Mouse (Mus musculus) frontal cortex, postnatal 36 days (tissue): ENCODE data around the gene Ube2o.

Experiments
- DNase-seq, 2 experiments: peaks; one replicate each; pipeline ENCODE4 v3.0.0; 2022; ENCODE audit warnings: low spot score in 2 of 2

Gene Ube2o

DNA sequence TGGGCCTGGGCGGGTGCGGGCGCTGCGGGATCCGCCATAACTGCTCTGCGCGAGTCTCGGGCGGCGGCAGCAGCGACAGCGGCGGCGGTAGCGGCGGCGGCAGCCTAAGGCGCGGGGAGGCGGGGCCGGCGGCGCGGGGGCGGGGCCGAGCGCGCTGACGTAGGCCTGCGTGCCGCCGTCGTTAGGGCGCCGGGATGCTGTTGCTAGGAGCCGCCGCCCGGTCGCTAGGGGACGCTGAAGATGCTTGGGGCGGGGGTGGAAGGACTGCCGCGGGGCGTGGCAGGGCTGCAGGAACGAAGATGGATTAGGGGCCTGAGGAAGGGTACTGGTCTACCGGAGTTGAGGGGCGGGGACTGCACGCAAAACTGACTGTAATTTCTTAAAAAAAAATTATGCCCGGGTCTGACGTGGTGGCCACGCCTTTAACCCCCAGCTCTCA, at the start of gene Ube2o:
TSS of gene Ube2o (minus strand) at position 72 of the 439 bp plus-strand sequence.
- peak; percentile 82 to 86 for DNase-seq

DNA sequence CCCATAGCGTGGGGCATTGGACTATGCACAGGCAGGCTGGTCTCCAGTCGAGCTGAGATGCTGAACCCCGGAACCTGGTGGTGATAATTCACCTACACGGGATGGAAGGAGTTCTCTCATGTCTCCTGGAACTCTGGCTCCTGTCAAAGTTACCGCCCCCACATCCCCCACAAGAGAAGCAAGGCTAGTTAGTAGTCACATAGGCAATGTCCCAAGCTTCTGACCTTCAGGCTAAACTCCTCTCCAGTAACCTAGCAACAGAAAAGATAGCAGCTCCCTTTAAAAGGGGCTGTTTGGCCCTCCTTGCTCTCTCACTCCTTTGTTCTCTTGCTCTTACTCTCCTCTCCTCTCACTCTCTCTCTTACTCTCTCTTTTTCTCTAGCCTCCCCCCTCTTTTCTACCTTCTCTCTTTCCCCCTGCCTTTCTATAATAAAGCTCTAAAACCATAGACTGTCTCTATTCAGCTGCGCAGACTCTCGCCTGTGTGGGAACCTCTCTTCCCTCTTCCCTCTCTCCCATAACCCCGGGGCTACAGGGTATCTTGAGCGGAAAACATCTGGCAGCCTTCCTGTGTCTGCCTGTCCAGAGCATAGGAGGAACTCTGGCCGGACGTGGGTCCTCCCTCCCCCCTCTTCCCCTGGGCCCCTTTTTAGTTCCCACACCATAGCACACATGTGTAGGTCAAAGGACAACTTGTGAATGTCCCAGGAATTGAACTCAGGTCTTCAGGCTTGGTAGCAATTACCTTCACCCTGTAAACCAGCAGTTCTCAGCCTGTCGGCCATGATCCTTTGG, 49.1 kb upstream of the Ube2o start:
- DNase-seq, result no peak

DNA sequence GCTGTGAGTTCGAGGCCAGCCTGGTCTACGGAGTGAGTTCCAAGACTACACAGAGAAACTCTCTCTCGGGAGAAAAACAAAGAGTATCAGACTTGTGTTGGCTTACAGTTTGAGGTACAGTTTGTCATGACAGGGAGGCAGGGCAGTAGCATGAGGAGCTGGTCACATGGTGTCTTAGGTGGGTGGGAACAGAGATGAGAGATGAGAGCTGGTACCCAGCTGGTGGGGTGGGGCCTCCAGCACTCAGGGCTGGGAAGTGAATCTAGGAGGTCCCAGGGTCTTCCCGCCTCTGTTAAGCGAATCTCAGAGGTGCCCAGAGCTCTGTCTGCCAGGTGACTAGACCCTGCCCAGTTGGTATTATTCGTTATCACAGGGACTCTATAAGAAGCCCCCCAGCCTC, 48.2 kb upstream of the Ube2o start:
- DNase-seq, result no peak

DNA sequence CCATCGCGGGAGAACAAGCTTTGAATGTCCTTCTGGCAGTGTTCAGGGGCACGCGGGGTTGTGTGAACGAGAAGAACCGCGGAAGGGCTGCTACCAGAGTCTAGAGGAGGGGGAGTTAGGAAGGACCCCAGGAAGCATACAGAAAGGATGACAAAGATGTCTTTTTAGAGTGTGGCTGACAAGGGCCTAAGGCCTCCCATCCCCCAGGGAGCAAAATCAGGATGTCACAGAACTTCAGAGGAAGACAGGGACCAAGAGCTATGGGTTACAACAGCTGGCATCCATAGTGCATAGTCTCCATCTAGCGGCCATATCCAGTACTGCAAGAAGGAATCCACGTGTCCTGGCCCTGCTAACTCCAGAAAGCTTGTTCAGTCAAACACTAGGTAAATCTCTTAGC, 47.5 kb upstream of the Ube2o start:
- peak; percentile 89 to 95 for DNase-seq

DNA sequence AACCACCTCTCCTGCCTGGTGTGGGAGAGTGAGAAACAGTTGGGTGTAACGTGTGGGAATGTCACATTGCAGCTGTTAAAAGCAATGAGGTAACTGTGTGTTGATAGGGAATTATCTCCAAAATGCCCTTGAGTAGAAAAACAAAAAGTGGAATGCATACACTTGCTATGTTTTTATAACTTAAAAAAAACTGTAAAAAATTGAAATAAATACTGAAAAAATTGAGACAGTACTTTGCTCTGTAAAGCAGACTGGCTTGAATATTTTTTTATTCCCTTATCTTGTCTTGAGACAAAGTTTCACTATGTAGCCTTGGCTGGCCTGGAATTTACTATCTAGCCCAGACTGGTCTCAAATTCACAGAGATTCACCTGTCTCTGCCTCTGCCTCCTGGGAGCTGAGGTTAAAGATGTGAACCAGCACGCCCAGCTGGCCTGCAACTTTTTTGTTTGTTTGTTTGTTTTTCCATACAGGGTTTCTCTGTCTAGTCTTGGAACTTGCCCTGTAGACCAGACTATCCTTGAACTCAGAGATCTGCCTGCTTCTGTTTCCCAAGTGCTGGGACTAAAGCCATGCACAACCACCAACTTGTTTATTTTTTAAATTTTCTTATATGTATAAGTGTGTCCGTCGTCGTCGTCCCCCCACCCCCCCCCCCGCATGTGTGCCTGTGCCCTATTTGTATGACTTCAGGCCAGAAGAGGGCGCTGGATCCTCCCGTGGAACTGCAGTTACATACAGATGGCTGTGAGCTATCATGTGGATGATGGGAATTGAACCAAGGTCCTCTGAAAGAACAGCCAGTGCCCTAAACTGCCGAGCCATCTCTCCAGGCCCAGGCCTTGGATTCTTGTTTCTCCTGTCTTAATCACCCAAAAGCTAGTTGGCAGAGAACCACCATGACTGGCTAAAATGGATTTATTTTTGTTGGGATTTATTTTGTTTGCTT, 46.1 kb upstream of the Ube2o start:
- DNase-seq, result no peak

DNA sequence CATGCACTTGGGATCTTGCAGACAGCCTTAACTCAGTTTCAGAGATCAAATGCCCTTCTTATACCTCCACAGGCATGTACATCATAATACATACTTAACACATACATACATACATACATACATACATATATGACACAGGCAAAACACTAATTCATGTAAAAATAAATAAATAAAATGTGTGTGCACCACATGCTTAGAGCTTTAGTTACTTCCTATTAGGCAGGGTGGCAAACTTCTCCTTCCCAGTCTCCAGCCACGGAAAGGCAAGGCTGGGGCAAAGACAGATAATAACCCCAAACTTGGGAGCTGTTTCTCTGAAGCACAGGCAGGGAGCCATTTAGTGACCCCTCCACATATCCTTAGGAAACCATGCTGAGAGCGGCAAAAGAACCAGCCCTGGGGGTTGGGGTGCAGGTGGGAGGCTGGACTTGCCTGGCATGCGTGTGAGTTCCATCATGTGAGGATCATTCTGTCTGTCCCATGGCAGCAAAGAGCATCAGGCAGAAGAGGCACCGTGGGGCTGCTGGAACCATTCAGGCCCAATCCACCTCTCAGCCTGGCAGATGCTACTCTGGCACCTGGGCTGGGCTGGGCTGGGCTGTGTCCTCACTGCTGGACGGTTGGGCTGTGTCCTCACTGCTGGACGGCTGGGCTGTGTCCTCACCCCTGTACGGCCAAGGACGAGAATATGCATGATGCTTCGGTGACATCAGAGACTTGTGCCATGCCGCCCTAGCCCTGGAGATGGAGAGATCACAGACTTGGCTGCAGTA, 45.2 kb upstream of the Ube2o start, which contains the start of gene Rhbdf2:
TSS of gene Rhbdf2 (minus strand) at position 721 of the 773 bp plus-strand sequence.
- no peak for DNase-seq

DNA sequence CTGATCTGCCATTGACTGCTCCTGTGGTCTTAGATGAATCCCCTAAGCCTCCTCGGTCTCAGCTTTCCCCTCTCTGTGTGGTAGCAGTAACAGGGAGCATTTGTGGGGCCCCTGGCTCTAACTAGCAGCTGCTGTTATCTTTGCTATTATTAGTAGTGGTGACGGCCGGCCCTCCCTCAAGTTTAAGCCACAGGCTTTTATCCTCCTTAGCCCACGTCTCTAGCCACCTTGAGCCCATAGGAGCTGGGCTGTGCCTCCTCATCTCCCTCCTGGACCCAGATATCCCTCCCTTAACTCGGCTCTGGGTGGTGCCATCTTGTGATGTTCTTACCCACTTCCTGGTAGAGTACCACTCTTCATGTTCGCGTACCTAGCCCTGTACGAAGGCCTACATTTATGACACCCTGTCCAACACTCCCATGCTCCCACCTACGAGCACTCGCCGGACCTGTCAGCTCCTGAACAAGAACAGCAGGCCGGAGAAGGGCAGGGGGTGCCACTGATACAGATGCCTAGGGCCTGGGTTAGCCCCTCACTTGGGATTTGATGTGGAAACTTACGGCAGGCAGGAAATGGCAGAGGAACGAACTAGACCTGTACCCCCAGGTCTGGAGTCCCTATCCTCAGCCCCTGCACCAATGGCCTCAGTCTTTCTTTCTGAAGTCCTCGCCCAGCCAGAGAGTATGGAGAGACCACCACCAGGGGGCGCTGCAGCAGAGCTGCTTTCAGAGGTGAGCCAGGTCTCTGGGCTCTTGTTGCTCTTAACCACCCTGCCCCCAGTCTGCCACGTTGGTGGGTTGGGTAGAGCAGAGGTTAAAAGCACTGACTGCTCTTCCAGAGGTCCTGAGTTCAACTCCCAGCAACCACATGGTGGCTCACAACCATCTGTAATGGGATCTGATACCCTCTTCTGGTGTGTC, 44.1 kb upstream of the Ube2o start:
- no peak for DNase-seq

DNA sequence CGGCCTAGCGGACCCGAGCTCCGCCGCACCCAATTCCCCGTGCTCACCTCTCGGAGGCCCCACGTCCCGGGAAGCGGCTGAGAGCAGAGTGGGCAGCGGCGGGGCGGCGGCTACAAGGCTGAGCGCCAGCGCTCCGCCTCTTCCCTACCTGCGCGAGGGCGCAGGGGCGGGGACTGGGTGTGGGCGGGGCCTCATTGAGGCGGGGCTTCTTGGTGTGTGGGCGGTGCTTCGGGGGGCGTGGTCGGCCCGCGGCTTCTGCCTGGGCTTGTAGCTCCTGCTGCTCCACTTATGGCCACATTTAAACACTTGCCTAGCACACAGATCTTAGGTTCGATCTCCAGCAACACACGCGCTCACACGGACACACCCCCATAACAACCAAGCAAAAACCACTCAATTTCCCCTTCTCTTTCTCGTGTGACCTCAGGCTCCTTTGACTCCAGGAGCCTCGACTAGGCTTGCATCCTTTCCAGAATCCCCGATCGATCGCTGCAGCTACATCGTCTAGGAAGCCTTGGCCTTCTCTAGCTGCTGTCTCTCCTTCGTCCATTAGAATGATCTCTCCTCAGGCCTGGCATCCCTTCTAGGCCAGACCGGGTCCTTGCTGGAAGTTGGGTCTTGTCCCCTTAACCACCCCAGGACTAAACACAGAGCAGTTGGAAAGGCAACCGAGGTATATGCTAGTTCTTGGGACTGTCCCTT, 43.0 kb upstream of the Ube2o start:
- no peak for DNase-seq

DNA sequence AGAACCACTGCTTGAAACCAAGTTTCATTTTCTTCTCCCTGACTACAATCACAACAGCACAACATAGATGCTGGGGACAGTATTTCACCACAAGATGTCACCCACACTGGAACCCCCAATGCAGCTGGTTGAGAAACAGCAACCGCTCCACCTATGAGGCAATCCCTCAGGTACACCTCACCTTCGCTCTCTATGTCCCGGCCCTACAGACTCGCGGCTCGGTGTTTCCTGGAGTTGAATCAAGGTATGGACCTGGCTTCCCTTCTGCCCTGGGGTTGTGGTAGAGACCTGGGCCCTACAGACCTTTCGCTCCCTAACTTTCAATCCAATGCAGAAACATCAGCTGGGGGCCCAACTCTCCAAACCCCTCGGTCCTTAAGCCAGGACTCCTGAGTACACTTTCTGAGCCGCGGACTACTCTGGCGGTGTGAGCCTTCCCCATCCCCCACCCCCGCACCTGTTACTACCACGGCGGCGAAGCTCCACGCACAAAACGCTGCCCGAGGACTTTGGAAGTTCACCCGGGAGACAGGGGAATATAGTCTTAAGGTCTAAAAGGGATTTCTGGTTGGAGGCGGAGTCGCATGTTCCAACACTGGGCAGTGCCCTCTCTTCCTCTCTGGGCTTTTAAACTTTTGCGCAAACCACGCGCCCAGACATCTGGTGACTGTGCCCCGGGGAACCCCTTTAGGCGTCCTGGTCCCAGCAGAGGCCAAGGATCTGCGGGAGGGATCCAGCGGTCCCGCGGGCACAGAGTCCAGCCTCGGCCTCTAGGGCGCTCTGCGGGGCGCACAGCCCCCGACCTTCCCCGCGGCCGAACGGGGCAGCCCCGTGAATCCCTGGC, 42.3 kb upstream of the Ube2o start:
- DNase-seq, result no peak

DNA sequence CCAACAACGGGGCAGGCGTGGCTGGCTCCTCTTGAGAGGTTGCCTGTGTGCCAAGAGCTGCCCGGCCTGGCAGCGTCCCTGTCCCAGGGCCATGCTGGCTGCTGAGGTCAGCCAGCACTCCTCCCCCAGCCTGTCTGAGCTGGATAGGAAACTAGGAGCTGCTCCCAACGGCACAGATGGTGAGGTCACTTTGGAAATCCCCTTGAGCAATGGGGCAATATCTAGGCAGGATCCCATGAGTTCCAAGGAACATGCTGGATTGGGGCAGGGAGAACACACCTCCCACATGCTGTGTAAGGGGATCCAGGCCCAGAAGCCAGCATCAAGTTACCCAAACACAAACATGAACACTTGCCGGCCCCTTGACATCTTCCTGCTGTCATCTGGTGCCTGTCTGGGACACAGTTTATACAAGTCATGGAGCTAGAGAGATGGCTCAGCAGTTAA, 40.0 kb upstream of the Ube2o start:
- peak in 1 of 2 experiments; percentile 26 for DNase-seq

DNA sequence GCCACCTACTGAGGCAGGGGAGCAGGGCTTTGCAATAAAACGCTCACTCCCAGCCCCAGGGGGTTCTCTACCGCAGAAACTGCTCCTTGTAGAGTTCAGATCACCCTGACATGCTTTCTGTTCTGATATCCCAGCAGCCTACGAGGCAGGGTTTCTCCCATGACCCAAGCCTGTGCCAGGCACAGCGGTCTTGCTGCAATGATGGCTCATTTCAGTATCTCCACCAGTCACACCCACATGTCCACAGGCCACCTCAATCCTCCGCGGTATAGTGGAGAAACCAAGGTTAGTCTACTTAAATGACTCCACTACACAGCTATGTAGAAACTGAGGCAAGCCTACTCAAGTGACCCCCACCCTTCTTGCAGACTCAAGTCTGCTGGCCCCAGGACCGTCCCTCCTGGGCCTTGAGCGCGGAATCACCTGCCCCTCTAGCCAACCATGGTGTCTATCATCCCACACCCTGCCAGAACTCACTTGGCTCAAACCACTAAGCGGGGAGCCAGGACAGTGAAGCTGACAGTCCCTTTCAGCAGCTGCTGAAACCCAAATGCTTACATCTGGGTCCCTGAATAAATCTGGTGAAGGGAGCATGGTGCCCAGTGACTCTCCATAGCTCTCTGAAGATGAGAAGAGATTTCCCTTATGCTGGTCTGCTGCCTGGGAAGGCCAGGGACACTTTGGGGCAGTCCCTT, 39.5 kb upstream of the Ube2o start:
- no peak for DNase-seq

DNA sequence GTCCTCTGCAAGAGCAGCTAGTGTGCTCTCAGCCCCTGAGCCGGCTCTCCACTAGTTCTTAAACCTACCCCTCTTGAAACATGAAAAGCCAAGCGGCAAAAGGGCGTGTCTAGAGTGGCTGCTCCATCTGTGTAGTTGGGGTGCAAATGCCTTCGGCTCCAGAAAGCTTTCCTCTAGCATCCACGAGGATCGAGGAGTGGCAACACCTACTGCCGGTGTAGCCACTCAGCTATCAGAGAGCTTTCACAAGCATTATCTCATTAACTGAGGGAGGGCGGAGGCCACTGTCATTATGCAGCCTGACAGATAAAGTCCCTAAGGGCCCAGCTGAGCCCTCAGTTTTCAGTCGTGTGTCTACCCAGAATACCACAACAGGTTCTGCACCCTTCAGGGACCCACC, 38.8 kb upstream of the Ube2o start:
- no peak for DNase-seq

DNA sequence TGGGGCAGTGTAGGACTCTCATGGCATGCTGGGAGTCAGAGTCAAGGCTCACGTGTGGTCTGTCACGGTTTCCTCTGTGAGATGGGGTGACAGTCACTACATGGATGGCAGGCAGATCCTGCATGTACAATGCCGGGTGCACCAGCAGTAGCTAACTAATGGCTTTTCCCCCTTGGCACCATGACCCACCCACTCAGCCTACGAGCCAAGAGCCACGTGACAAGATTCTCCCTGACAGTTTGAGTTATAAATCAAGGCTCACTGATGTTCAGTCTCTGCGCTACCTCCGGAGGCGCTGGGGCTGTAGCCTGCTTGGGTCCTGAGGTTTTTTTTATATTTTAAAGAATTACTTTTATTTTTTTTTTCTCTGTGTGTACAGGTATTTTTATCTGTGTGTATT, 38.3 kb upstream of the Ube2o start:
- no peak for DNase-seq

DNA sequence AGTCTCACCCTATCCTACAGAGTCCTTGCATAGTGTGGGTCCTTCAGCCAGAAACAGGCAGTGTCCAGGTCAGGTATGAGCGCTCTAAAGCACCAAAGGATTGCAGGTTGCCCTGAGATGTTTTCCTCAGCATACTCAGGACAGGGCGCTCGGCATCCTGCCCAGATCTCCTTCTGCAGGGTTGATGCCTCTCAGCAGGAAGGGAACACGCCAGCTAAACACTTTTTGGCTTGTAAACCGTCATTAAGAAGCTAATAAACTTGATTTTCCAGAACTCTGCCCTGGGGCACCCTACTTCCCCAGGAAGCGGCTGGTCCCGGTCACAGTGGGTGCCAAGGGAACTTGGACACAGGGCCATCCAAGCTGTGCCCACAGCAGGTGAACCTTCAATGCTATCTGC, 37.9 kb upstream of the Ube2o start:
- DNase-seq, result no peak

DNA sequence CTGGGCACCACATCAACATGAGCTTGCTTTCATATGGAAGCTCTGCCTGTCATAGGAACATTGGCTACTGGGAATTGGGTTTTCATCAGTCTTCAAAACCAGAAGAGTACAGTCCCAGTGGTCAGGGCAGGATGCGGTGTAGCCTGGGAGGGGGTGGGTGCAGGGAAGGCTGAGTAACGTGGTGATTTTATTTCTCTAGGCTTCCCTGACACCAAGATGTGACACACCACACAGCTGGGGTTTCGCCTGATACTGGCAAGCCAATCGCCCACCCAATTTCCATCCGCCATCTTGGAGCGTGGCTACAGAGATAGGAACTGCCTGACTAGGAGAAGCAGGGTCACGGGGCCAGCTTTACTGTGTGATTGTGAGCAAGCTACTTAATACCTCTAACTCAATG, 37.4 kb upstream of the Ube2o start:
- DNase-seq, result no peak

DNA sequence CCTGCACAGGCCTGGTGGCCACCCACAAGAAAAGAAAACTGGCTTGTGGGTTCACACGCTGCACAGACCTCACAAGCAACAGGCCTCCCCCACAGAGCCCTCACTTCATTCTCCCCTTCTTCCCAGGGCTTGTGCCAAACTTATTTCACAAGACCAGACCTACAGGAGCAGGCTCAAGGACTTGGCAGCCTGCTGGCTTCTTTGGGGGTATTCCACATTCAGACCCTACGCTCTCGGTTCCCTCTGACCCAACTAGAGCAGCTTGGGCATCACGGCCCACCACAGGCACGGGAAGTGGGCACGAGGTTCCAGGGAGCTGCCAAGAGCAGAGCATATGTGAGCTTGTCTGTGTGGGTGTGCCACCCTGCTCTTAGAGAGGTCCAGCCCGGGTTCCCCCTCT, 36.4 kb upstream of the Ube2o start:
- peak in 1 of 2 experiments; percentile 14 for DNase-seq

DNA sequence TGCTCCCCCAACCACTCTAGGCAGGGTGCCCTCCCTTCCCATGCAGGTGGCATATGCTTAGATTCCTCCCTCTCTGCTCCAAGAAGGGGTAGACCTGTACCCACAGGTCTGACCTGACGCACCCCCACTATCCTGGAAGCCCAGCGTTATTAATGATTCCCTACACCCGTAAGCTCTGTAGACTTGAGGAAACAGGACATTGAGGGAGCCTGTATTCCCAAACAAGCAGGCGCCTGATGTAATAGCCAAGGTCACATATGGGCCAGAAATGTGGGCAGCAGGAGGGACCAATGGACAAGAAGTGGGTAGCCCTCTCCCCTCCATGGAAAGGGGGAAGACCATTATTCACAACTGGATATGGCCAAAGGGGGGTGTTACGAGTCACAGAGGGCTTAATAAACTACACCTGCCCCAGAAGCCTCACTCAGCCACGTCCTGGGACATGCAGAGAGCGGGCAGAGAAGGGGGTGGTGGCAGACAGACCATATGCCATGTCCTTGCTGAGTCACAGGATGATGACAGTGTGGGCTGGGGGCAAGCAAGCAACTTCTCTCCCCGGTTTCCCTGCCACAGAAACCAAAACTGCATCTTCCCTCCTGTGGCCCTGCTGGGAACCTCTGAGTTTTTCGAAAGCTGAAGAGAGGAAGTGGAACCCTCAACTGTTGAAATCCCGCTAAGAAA, 35.3 kb upstream of the Ube2o start:
- no peak for DNase-seq
